Mouse (Mus musculus) hindbrain, embryonic 16.5 days (tissue): Measurements from ENCODE around the gene Cerk. TPM values are rescaled to one million over a fixed set of nuclear protein-coding genes. Genes with fewer than 3 reads are reported as not detected.

Experiments used
- ATAC-seq: fragments of 200-750 bp; cut with Nextera tagmentation; 2 replicates; pipeline ENCODE4 v1.8.0; 2017; ENCODE audit warnings: moderate TSS enrichment, moderate library complexity
- H3K27ac ChIP-seq: fragments of 300-500 bp; sonication (generic); 2 replicates; pipeline ENCODE4 v1.5.1; 2014; ENCODE audit warnings: low read depth, mild to moderate bottlenecking, control low read depth, low read length, moderate library complexity
- H3K27me3 ChIP-seq: fragments of 300-500 bp; sonication (generic); replicated peaks from 2 replicates; pipeline ENCODE4 v1.6.1; 2014; ENCODE audit warnings: low read length; ENCODE audit not compliant: control insufficient read depth, insufficient read depth
- H3K36me3 ChIP-seq: fragments of 300-500 bp; sonication (generic); 2 replicates; pipeline ENCODE4 v1.6.1; 2014; ENCODE audit warnings: mild to moderate bottlenecking, low read length, moderate library complexity, mixed read lengths; ENCODE audit not compliant: control insufficient read depth, insufficient read depth
- H3K4me1 ChIP-seq: fragments of 300-500 bp; sonication (generic); 2 replicates; pipeline ENCODE4 v1.6.1; 2014; ENCODE audit warnings: low read depth, low read length; ENCODE audit not compliant: control insufficient read depth, insufficient read depth
- H3K4me2 ChIP-seq: fragments of 300-500 bp; sonication (generic); 2 replicates; pipeline ENCODE4 v1.6.1; 2014; ENCODE audit warnings: mild to moderate bottlenecking, low read length, control low read depth, moderate library complexity
- H3K4me3 ChIP-seq: fragments of 300-500 bp; sonication (generic); 2 replicates; pipeline ENCODE4 v1.5.1; 2014; ENCODE audit warnings: mild to moderate bottlenecking, low read length, control low read depth, moderate library complexity
- H3K9ac ChIP-seq: fragments of 300-500 bp; sonication (generic); 2 replicates; pipeline ENCODE4 v1.6.1; 2014; ENCODE audit warnings: low read depth, mild to moderate bottlenecking, control low read depth, low read length, moderate library complexity
- H3K9me3 ChIP-seq: fragments of 300-500 bp; sonication (generic); 2 replicates; pipeline ENCODE4 v1.6.1; 2014; ENCODE audit warnings: mild to moderate bottlenecking, low read length, moderate library complexity; ENCODE audit not compliant: control insufficient read depth
- WGBS: fragments of 180-500 bp; shearing (Covaris S2); extraction: QIAGEN DNeasy Blood & Tissue Kit; methylation state at CpG from one replicate; pipeline ENCODE4 v1.1.7; 2014; 5-methylcytosine and 5-hydroxymethylcytosine counted together
- polyA plus RNA-seq: library from polyadenylated mRNA; unstranded; fragments of >200 nt; fragmentation: Nextera tagmentation; extraction: Ambion mirVana; gene quantifications from 2 replicates; pipeline ENCODE4 v1.2.1, GENCODE M21; 2015

The Cerk gene
- polyA plus RNA-seq, 1 experiment from 2014 or later: 25.3 TPM

- Histone ChIP-seq H3K9ac (no peak overlapping the region), H3K4me1 (no peaks in the 10 kb centered on the region; the same call in none of the 2 replicates), H3K4me2 (no peak overlapping the region), H3K27me3 (no peaks in the 10 kb centered on the region), H3K27ac (no peak overlapping the region), H3K4me3 (no peak overlapping the region), H3K36me3 (peaks cover 30% of the 10 kb centered on the region), H3K9me3 (no peaks in the 10 kb centered on the region)
- ATAC-seq: peak; percentile 41; the same call in 1 of the 2 replicates
- WGBS: 88% methylated on average over 9 of the region's 9 CpGs
Measured at GRCm38 (mm10) chr15:86122261-86122949, 63.5 kb downstream of the Cerk start.

GRCm38 (mm10) chr15:86119186-86119585 is 66.8 kb downstream of the Cerk start:
- ATAC-seq: no peak
- Histone ChIP-seq H3K27me3 (no peaks in the 10 kb centered on the region), H3K9me3 (no peaks in the 10 kb centered on the region), H3K4me1 (peaks cover 3% of the 10 kb centered on the region), H3K36me3 (peaks cover 21% of the 10 kb centered on the region), H3K27ac (no peak overlapping the region), H3K4me3 (no peak overlapping the region), H3K9ac (no peak overlapping the region), H3K4me2 (no peak overlapping the region)
- 95% methylated on average over 7 of the region's 7 CpGs for WGBS

- H3K9me3 ChIP-seq: no peaks in the 10 kb centered on the region
- H3K4me3 ChIP-seq: no peak overlapping the region
- H3K36me3 ChIP-seq: peaks cover 18% of the 10 kb centered on the region
- ATAC-seq: peak; percentile 22; the same call in 1 of the 2 replicates
- H3K27me3 ChIP-seq: no peaks in the 10 kb centered on the region
- H3K9ac ChIP-seq: no peak overlapping the region
- H3K4me2 ChIP-seq: no peak overlapping the region
- H3K27ac ChIP-seq: no peak overlapping the region
- H3K4me1 ChIP-seq: peaks cover 14% of the 10 kb centered on the region
- 65% methylated on average over 14 of the region's 15 CpGs for WGBS
Measured at GRCm38 (mm10) chr15:86117115-86118100, 68.5 kb downstream of the Cerk start.

GRCm38 (mm10) chr15:86116421-86116820 is 69.5 kb downstream of the Cerk start:
- H3K27ac ChIP-seq: no peak overlapping the region
- H3K4me2 ChIP-seq: no peak overlapping the region
- peaks cover 12% of the 10 kb centered on the region; the same call in 1 of the 2 replicates for H3K36me3 ChIP-seq

GRCm38 (mm10) chr15:86113342-86113710 is 72.6 kb downstream of the Cerk start:
- Histone ChIP-seq H3K4me3 (no peak overlapping the region), H3K27ac (peak overlapping the region; percentile 86), H3K9ac (peak overlapping the region; percentile 49), H3K27me3 (no peaks in the 10 kb centered on the region), H3K9me3 (no peaks in the 10 kb centered on the region), H3K36me3 (no peaks in the 10 kb centered on the region), H3K4me1 (peaks cover 29% of the 10 kb centered on the region), H3K4me2 (peak overlapping the region; percentile 14; the same call in 1 of the 2 replicates)
- ATAC-seq: peak; percentile 25; the same call in 1 of the 2 replicates
- 4% methylated on average over 9 of the region's 9 CpGs for WGBS

More at GRCm38 (mm10) chr15:86116421-86116820, 69.5 kb downstream of the Cerk start:
- no peak overlapping the region for H3K9ac ChIP-seq
- ATAC-seq: no peak
- H3K4me3 ChIP-seq: no peak overlapping the region
- 71% methylated on average over 5 of the region's 5 CpGs for WGBS
- no peaks in the 10 kb centered on the region for H3K9me3 ChIP-seq
- peaks cover 16% of the 10 kb centered on the region for H3K4me1 ChIP-seq
- H3K27me3 ChIP-seq: no peaks in the 10 kb centered on the region

GRCm38 (mm10) chr15:86112707-86113341 is 73.1 kb downstream of the Cerk start:
- Histone ChIP-seq H3K27me3 (no peaks in the 10 kb centered on the region), H3K4me3 (no peak overlapping the region), H3K27ac (peak overlapping the region; percentile 86), H3K9ac (peak overlapping the region; percentile 49), H3K4me2 (peak overlapping the region; percentile 14; the same call in 1 of the 2 replicates), H3K36me3 (no peaks in the 10 kb centered on the region), H3K9me3 (no peaks in the 10 kb centered on the region), H3K4me1 (peaks cover 32% of the 10 kb centered on the region)
- WGBS: 8% methylated on average over 10 of the region's 10 CpGs
- peak; percentile 59 for ATAC-seq

GRCm38 (mm10) chr15:86110361-86111103 is 75.4 kb downstream of the Cerk start:
- H3K9me3 ChIP-seq: no peaks in the 10 kb centered on the region
- H3K27me3 ChIP-seq: no peaks in the 10 kb centered on the region
- ATAC-seq: peak; percentile 43
- H3K4me3 ChIP-seq: no peak overlapping the region
- H3K27ac ChIP-seq: no peak overlapping the region
- H3K36me3 ChIP-seq: no peaks in the 10 kb centered on the region
- H3K9ac ChIP-seq: no peak overlapping the region
- no peak overlapping the region for H3K4me2 ChIP-seq
- WGBS: 69% methylated on average over 10 of the region's 10 CpGs
- peaks cover 30% of the 10 kb centered on the region for H3K4me1 ChIP-seq

- Histone ChIP-seq H3K27ac (no peak overlapping the region), H3K36me3 (peaks cover 3% of the 10 kb centered on the region; the same call in 1 of the 2 replicates), H3K4me2 (no peak overlapping the region), H3K27me3 (no peaks in the 10 kb centered on the region), H3K4me3 (no peak overlapping the region), H3K9ac (no peak overlapping the region), H3K9me3 (no peaks in the 10 kb centered on the region), H3K4me1 (peaks cover 30% of the 10 kb centered on the region)
- 72% methylated on average over 8 of the region's 8 CpGs for WGBS
- no peak for ATAC-seq
Measured at GRCm38 (mm10) chr15:86109650-86110211, 76.2 kb downstream of the Cerk start.
